Mouse (Mus musculus): ENCODE results near the gene Kdm1b.

Kdm1b gene

GRCm38 (mm10) chr13:47111185-47111584 is 67.9 kb downstream of the Kdm1b start:
- DNase-seq: no peak

GRCm38 (mm10) chr13:47112056-47112455 is 68.8 kb downstream of the Kdm1b start:
- no peak for DNase-seq

GRCm38 (mm10) chr13:47112924-47113323 is 69.6 kb downstream of the Kdm1b start:
- no peak for DNase-seq

- no peak for DNase-seq
Observed at GRCm38 (mm10) chr13:47116000-47116399, 72.7 kb downstream of the Kdm1b start.

- DNase-seq: no peak
Observed at GRCm38 (mm10) chr13:47121333-47121889, 78.1 kb downstream of the Kdm1b start.

- peak; percentile 35 to 48 for DNase-seq
Observed at GRCm38 (mm10) chr13:47122537-47123430, 79.5 kb downstream of the Kdm1b start, which contains the start of gene Rnf144b. Rnf144b (plus strand) TSS chr13:47122656.

- DNase-seq: no peak
Observed at GRCm38 (mm10) chr13:47124449-47124848, 81.2 kb downstream of the Kdm1b start.

- no peak for DNase-seq
Observed at GRCm38 (mm10) chr13:47124986-47125385, 81.7 kb downstream of the Kdm1b start.

- DNase-seq: no peak
Observed at GRCm38 (mm10) chr13:47125595-47125994, 82.3 kb downstream of the Kdm1b start.

GRCm38 (mm10) chr13:47129090-47129489 is 85.8 kb downstream of the Kdm1b start:
- DNase-seq: no peak

- DNase-seq: no peak
Observed at GRCm38 (mm10) chr13:47133058-47133457, 89.8 kb downstream of the Kdm1b start.

- no peak for DNase-seq
Observed at GRCm38 (mm10) chr13:47134836-47135235, 91.5 kb downstream of the Kdm1b start.
